Mouse (Mus musculus): ENCODE results near the gene Olfr323.

GRCm38 (mm10) chr11:58655151-58655550 lies 24.9 kb upstream of the Olfr323 start:
- TF ChIP-seq POLR2A (IDR thresholded peaks at IDR 0.05; ENCODE audit: extremely low read depth, insufficient read depth, low read length): no peak
- TF ChIP-seq CTCF (IDR thresholded peaks at IDR 0.05; ENCODE audit: extremely low read depth, insufficient read depth, low read length): no peak
